Mouse (Mus musculus): ENCODE results near the gene Ptpre.
"Not testable (repeated sequence)": the region's sequence is repeated elsewhere in the genome, so short reads cannot be mapped to it uniquely, and the experiment has no call there.

The Ptpre gene

GRCm38 (mm10) chr7:135534548-135535189, 2.6 kb upstream of the Ptpre start:
- DNase-seq (ENCODE audit: extremely low read depth, low read depth, low spot score): no peak

DNA sequence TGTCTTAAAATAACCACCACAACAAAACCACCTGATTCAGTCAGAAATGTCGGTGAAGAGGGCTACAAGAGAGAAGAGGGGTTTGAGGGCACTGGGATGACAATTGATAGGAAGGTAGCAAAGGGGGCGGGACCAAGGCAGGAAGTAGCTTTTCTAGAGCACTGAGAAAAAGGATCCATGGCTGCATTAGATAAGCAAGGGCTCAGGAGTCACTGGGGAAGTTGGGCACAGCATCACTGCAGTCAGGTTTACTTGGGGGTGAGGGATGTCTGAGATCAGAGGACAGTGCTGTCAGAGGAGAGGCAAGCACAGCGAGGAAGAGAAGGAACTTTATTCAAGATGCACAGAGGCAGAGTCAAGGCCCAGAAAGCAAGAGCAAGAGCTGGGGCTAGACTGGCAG, 1.4 kb upstream of the Ptpre start:
- DNase-seq (ENCODE audit: extremely low read depth, low read depth, low spot score): no peak

DNA sequence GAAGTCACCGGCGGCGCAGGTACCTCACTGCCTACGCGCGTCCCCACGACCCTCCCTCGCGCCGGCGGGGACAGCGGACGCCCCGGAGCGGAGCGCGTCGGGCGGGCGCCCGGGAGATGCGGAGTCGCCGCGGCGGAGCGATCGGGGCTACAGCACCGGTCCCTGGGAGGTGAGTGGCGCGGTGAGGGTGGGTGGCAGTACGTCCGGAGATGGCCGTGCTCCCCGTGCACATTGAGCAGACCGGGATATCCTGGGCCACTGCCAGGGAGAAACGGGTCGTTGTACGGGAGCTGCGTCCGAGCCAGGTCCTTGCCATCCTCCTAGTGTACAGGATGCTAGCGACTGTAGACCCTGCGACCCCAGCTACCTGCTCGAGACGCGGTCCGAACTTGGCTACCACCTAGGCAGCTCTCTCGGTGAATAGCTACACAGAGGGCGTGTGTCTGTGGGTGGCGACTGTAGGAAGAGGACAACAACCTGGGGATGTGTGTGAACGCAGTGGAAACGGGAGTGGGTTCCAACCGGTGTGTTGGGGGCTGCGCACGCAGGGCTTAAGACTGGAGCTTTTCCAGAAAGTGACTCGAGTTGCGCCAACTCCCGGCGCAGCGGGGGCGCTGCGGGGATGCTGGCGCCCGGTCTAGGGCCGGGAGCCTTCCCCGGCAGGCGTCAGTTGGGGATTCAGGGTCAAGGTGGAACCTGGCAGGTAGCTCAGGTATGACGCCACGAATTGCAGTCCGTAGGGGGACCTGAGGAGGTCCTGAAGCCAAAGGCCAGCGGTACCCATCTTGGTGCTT, 864 bp downstream of the Ptpre start:
- DNase-seq (ENCODE audit: extremely low read depth, low read depth, low spot score): no peak

- DNase-seq (ENCODE audit: extremely low read depth, low read depth, low spot score): no peak
Observed at GRCm38 (mm10) chr7:135539429-135539828, 2.1 kb downstream of the Ptpre start.

- no peak for DNase-seq (ENCODE audit: extremely low read depth, low read depth, low spot score)
Observed at GRCm38 (mm10) chr7:135542235-135542634, 5.0 kb downstream of the Ptpre start.

DNA sequence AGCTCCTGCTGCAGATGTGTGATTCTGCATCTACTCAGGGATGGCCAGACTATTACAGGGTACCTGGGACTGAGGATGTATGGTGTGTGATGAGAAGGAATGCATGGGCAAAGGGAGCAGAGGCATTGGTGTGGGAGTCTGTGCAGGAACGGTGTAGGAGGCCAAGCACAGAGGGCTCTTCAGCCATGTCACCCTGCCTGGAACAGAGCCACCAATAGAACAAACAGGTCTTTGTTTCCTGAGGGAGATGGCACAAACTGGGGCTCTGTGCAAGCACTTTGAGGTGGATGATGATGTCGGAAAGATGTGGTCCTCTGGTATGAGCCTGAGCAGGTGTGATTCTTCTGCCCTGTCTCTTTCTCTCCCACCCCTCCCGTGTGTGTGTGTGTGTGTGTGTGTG, 5.8 kb downstream of the Ptpre start:
- no peak for DNase-seq (ENCODE audit: extremely low read depth, low read depth, low spot score)

DNA sequence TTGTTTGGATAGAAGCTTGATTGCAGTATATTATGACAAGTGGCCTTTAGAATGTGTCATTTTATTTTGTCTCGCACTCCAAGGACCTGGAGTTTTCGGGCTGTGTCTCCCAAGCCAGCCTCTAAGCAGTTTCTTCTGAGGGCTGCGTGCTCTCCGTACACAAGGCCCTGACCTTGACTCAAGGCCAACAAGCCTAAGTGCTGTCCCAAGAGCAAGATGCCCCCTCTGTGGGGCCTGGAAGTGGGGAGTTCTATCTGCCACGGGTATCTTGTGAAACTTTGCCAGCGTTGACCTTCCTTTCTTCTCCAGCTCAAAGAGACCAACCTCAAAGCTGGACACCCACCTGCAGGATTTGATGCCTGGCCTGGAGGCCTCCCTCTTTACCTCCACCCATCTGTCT, 7.0 kb downstream of the Ptpre start:
- no peak for DNase-seq (ENCODE audit: extremely low read depth, low read depth, low spot score)

- DNase-seq (ENCODE audit: extremely low read depth, low read depth, low spot score): no peak
Observed at GRCm38 (mm10) chr7:135545957-135546356, 8.7 kb downstream of the Ptpre start.

DNA sequence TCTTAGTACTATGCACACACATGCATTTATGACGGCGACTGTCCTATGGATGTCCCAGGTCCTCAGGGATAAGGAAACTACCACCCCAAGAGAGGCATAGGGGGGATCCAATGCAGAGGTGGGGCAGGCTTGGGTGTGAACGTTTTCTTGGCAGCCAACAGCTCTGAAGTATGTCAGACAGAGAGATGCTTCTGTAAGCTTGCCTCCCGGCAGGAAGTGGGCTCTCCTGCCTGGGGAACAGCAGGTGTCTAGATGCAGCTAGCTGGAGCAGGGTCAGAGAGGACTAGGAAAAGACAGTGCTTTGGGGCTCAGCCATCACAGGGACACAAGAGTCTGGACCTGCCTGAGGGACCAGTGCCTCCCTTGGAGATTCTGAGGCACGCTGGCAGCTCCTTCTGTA, 9.2 kb downstream of the Ptpre start:
- no peak for DNase-seq (ENCODE audit: extremely low read depth, low read depth, low spot score)

DNA sequence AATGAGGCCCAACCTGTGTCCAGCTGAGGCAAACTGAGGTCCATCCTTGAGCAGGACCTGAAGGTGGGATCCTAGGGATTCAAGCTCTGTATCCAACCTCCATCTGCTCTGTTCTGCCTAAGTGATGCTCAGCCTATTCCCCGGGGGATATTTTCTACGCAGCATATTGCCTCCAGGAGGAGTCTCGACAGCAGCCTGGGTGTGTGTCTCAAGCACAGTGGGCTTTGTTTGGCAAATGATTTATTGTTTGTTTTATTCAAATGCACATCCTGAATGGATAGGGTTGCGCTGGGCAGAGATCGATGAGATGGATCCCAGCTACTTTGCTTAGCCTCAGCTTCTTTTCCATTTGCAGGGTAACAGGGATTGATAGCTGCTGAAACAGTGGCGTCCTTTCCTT, 11.2 kb downstream of the Ptpre start:
- no peak for DNase-seq (ENCODE audit: extremely low read depth, low read depth, low spot score)

- no peak for DNase-seq (ENCODE audit: extremely low read depth, low read depth, low spot score)
Observed at GRCm38 (mm10) chr7:135551547-135551946, 14.3 kb downstream of the Ptpre start.

GRCm38 (mm10) chr7:135553550-135553949, 16.3 kb downstream of the Ptpre start:
- no peak for DNase-seq (ENCODE audit: extremely low read depth, low read depth, low spot score)

- DNase-seq (ENCODE audit: extremely low read depth, low read depth, low spot score): no peak
Observed at GRCm38 (mm10) chr7:135556663-135557402, 19.6 kb downstream of the Ptpre start.

- no peak for DNase-seq (ENCODE audit: extremely low read depth, low read depth, low spot score)
Observed at GRCm38 (mm10) chr7:135560280-135560679, 23.0 kb downstream of the Ptpre start.

GRCm38 (mm10) chr7:135564022-135564421, 26.7 kb downstream of the Ptpre start:
- no peak for DNase-seq (ENCODE audit: extremely low read depth, low read depth, low spot score)

DNA sequence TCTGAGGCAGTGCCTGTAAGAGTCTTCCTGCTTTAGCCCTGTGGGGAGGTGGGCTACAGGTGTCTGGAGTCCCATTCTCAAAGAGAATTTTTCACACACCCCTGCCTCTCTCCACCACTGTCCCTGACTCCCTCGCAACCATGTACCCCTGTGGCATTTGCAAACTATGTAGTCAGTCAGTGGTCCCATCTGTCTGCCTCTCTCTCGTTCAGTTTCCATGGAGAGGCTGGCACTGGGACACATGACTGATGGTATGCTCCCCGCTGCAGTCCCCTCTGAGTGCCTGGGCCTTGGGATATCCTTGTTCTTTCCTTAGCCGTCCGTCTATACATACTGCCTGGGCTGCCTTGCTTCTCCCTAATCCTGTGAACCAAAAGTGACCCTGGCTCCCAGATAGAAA, 28.7 kb downstream of the Ptpre start:
- no peak for DNase-seq (ENCODE audit: extremely low read depth, low read depth, low spot score)

DNA sequence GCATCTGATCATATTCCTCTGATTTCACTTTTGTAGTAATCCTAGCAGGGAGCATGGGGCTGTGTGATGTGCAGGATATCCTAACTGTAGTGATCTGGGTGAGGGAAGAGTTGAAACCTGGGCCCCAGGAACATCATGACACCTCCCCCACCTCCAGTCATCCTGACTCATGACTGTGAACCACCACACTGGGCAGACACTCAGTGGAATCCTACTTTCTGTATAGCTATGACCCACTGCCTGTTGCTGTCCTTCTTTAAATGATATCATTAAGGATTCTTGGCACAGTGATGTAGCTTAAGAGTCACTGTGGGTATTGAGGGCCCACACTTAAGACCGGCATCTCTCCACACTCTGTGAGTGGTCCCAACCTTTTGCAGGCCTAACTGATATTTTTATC, 30.3 kb downstream of the Ptpre start:
- no peak for DNase-seq (ENCODE audit: extremely low read depth, low read depth, low spot score)

GRCm38 (mm10) chr7:135568550-135568949, 31.3 kb downstream of the Ptpre start:
- DNase-seq (ENCODE audit: extremely low read depth, low read depth, low spot score): no peak

GRCm38 (mm10) chr7:135571392-135571791, 34.1 kb downstream of the Ptpre start:
- DNase-seq (ENCODE audit: extremely low read depth, low read depth, low spot score): no peak

GRCm38 (mm10) chr7:135571951-135572559, 34.8 kb downstream of the Ptpre start:
- DNase-seq (ENCODE audit: extremely low read depth, low read depth, low spot score): peak; percentile 45

- DNase-seq (ENCODE audit: extremely low read depth, low read depth, low spot score): not testable (repeated sequence)
Observed at GRCm38 (mm10) chr7:135575319-135576069, 38.2 kb downstream of the Ptpre start.

All from fat pad, adult 2 months (tissue).